Mouse (Mus musculus): ENCODE data around the gene Nek1.

- TF ChIP-seq CTCF (IDR thresholded peaks at IDR 0.05; ENCODE audit: control insufficient read depth, insufficient read depth, insufficient read length) (no peak), MYOD1 (IDR thresholded peaks at IDR 0.05; ENCODE audit: control insufficient read depth, insufficient read length, low read depth) (no peak), MAX (IDR thresholded peaks at IDR 0.05) (no peak)
Observed at GRCm38 (mm10) chr8:60965306-60965705, 27.7 kb upstream of the Nek1 start.
